Mouse (Mus musculus): ENCODE results near the gene Arhgap22.

The Arhgap22 gene

GRCm38 (mm10) chr14:33328369-33328768 lies 114.5 kb downstream of the Arhgap22 start:
- no peak for TF ChIP-seq GATA4 (IDR thresholded peaks at IDR 0.05; ENCODE audit: insufficient replicate concordance, low read length)

- no peak for TF ChIP-seq GATA4 (IDR thresholded peaks at IDR 0.05; ENCODE audit: insufficient replicate concordance, low read length)
These were observed 115.5 kb downstream of the Arhgap22 start for GRCm38 (mm10) chr14:33329297-33329805.

GRCm38 (mm10) chr14:33330986-33331385 lies 117.2 kb downstream of the Arhgap22 start:
- TF ChIP-seq GATA4 (IDR thresholded peaks at IDR 0.05; ENCODE audit: insufficient replicate concordance, low read length) = no peak

- TF ChIP-seq GATA4 (IDR thresholded peaks at IDR 0.05; ENCODE audit: insufficient replicate concordance, low read length) = no peak
These were observed 117.8 kb downstream of the Arhgap22 start for GRCm38 (mm10) chr14:33331627-33332026.

GRCm38 (mm10) chr14:33333833-33334232 lies 120.0 kb downstream of the Arhgap22 start:
- no peak for TF ChIP-seq GATA4 (IDR thresholded peaks at IDR 0.05; ENCODE audit: insufficient replicate concordance, low read length)

- TF ChIP-seq GATA4 (IDR thresholded peaks at IDR 0.05; ENCODE audit: insufficient replicate concordance, low read length) = no peak
These were observed 120.6 kb downstream of the Arhgap22 start for GRCm38 (mm10) chr14:33334402-33334801.

GRCm38 (mm10) chr14:33335733-33336132 lies 121.9 kb downstream of the Arhgap22 start:
- TF ChIP-seq GATA4 (IDR thresholded peaks at IDR 0.05; ENCODE audit: insufficient replicate concordance, low read length) = no peak

GRCm38 (mm10) chr14:33338684-33339083 lies 124.9 kb downstream of the Arhgap22 start:
- TF ChIP-seq GATA4 (IDR thresholded peaks at IDR 0.05; ENCODE audit: insufficient replicate concordance, low read length) = no peak

- no peak for TF ChIP-seq GATA4 (IDR thresholded peaks at IDR 0.05; ENCODE audit: insufficient replicate concordance, low read length)
These were observed 129.4 kb downstream of the Arhgap22 start for GRCm38 (mm10) chr14:33343131-33343725.

GRCm38 (mm10) chr14:33346546-33346945 lies 132.7 kb downstream of the Arhgap22 start:
- no peak for TF ChIP-seq GATA4 (IDR thresholded peaks at IDR 0.05; ENCODE audit: insufficient replicate concordance, low read length)

GRCm38 (mm10) chr14:33347738-33348137 lies 133.9 kb downstream of the Arhgap22 start:
- TF ChIP-seq GATA4 (IDR thresholded peaks at IDR 0.05; ENCODE audit: insufficient replicate concordance, low read length) = no peak

- TF ChIP-seq GATA4 (IDR thresholded peaks at IDR 0.05; ENCODE audit: insufficient replicate concordance, low read length) = no peak
These were observed 134.3 kb downstream of the Arhgap22 start for GRCm38 (mm10) chr14:33348146-33348545.

- TF ChIP-seq GATA4 (IDR thresholded peaks at IDR 0.05; ENCODE audit: insufficient replicate concordance, low read length) = no peak
These were observed 137.2 kb downstream of the Arhgap22 start for GRCm38 (mm10) chr14:33351019-33351418.

GRCm38 (mm10) chr14:33351984-33352722 lies 138.3 kb downstream of the Arhgap22 start:
- no peak for TF ChIP-seq GATA4 (IDR thresholded peaks at IDR 0.05; ENCODE audit: insufficient replicate concordance, low read length)

- TF ChIP-seq GATA4 (IDR thresholded peaks at IDR 0.05; ENCODE audit: insufficient replicate concordance, low read length) = no peak
These were observed 139.1 kb downstream of the Arhgap22 start for GRCm38 (mm10) chr14:33352890-33353289.

- TF ChIP-seq GATA4 (IDR thresholded peaks at IDR 0.05; ENCODE audit: insufficient replicate concordance, low read length) = no peak
These were observed 141.4 kb downstream of the Arhgap22 start for GRCm38 (mm10) chr14:33355276-33355675.
